Mouse (Mus musculus): ENCODE measurements around the gene Zfp184. TPM values are rescaled to one million over a fixed set of nuclear protein-coding genes. Genes with fewer than 3 reads are reported as not detected.

Gene Zfp184
- 0.59 and 3.6 TPM in 2 replicates for polyA plus RNA-seq (2012; rRNA removed; ENCODE audit: low replicate concordance)

GRCm38 (mm10) chr13:21944926-21945740, at the start of gene Zfp184:
Zfp184 (plus strand) TSS chr13:21945094.

GRCm38 (mm10) chr13:21980981-21981802, 36.3 kb downstream of the Zfp184 start, which contains the start of gene Pom121l2:
Pom121l2 (plus strand) TSS chr13:21981194.

DNA sequence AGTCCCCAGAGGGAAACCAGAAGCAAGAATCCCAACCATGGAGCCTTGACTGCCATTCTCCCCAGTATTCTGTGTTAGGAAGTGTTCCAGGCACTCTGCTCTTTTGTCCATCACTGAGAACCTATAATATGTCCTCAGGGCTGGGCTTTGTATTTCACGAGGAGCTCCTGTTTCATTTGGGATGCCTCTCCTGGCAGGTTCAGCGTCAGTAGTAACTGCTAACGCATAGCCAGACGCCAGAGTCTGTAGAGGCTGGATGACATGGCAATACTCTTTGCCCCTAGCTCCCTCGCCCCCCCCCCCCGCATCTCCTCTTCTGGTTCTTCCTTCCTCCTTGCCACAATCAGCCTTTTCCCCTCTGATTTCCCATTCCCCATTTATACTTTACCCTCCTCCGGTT, 64.7 kb downstream of the Zfp184 start, which contains the start of gene Prss16:
Prss16 (minus strand) TSS at position 101 of the 400 bp plus-strand sequence.

Other genes starting within 250 kb of the Zfp184 start
- not detected in 2 replicates for gene Olfr1359, start 247.0 kb upstream of the Zfp184 start, polyA plus RNA-seq (2012; rRNA removed; ENCODE audit: low replicate concordance)
- 2.6 and 3.2 TPM in 2 replicates for gene Hist1h2bl, start 229.0 kb upstream of the Zfp184 start, polyA plus RNA-seq (2012; rRNA removed; ENCODE audit: low replicate concordance)
- 1.7 and 10.5 TPM in 2 replicates for gene Hist1h2ai, start 228.7 kb upstream of the Zfp184 start, polyA plus RNA-seq (2012; rRNA removed; ENCODE audit: low replicate concordance)
- 2.7 and 33.5 TPM in 2 replicates for gene Hist1h3h, start 227.4 kb upstream of the Zfp184 start, polyA plus RNA-seq (2012; rRNA removed; ENCODE audit: low replicate concordance)
- gene Hist1h2bm, start 223.1 kb upstream of the Zfp184 start, polyA plus RNA-seq (2012; rRNA removed; ENCODE audit: low replicate concordance) = 0.42 and 2.3 TPM in 2 replicates
- gene Hist1h4j, start 210.0 kb upstream of the Zfp184 start, polyA plus RNA-seq (2012; rRNA removed; ENCODE audit: low replicate concordance) = 0.50 and 4.8 TPM in 2 replicates
- gene Hist1h4k, start 194.6 kb upstream of the Zfp184 start, polyA plus RNA-seq (2012; rRNA removed; ENCODE audit: low replicate concordance) = 2.1 and 39.6 TPM in 2 replicates
- 9.2 TPM in 1 of 2 replicates, not detected in the other for gene Hist1h2ak, start 191.3 kb upstream of the Zfp184 start, polyA plus RNA-seq (2012; rRNA removed; ENCODE audit: low replicate concordance)
- gene Hist1h2bn, start 191.0 kb upstream of the Zfp184 start, polyA plus RNA-seq (2012; rRNA removed; ENCODE audit: low replicate concordance) = 5.6 and 6.6 TPM in 2 replicates
- 0.23 and 1.3 TPM in 2 replicates for gene Hist1h1b, start 164.5 kb upstream of the Zfp184 start, polyA plus RNA-seq (2012; rRNA removed; ENCODE audit: low replicate concordance)
- gene Hist1h3i, start 161.7 kb upstream of the Zfp184 start, polyA plus RNA-seq (2012; rRNA removed; ENCODE audit: low replicate concordance) = 0.97 and 14.0 TPM in 2 replicates
- 1.2 and 8.9 TPM in 2 replicates for gene Hist1h2an, start 157.9 kb upstream of the Zfp184 start, polyA plus RNA-seq (2012; rRNA removed; ENCODE audit: low replicate concordance)
- 1.2 and 1.7 TPM in 2 replicates for gene Hist1h2bp, start 157.6 kb upstream of the Zfp184 start, polyA plus RNA-seq (2012; rRNA removed; ENCODE audit: low replicate concordance)
- gene Hist1h2bq, start 134.9 kb upstream of the Zfp184 start, polyA plus RNA-seq (2012; rRNA removed; ENCODE audit: low replicate concordance) = 7.2 and 42.8 TPM in 2 replicates
- not detected in 2 replicates for gene Hist1h2ao, start 134.6 kb upstream of the Zfp184 start, polyA plus RNA-seq (2012; rRNA removed; ENCODE audit: low replicate concordance)
- gene Hist1h4m, start 133.3 kb upstream of the Zfp184 start, polyA plus RNA-seq (2012; rRNA removed; ENCODE audit: low replicate concordance) = not detected in 2 replicates
- 8.8 and 27.8 TPM in 2 replicates for gene Hist1h4n, start 112.9 kb upstream of the Zfp184 start, polyA plus RNA-seq (2012; rRNA removed; ENCODE audit: low replicate concordance)
- 10.9 and 185 TPM in 2 replicates for gene Hist1h2ap, start 111.6 kb upstream of the Zfp184 start, polyA plus RNA-seq (2012; rRNA removed; ENCODE audit: low replicate concordance)
- 2.6 and 36.8 TPM in 2 replicates for gene Hist1h2br, start 111.4 kb upstream of the Zfp184 start, polyA plus RNA-seq (2012; rRNA removed; ENCODE audit: low replicate concordance)
- not detected in 2 replicates for gene Pom121l2, start 36.1 kb downstream of the Zfp184 start, polyA plus RNA-seq (2012; rRNA removed; ENCODE audit: low replicate concordance)
- 1.0 TPM in 1 of 2 replicates, not detected in the other for gene Prss16, start 64.6 kb downstream of the Zfp184 start, polyA plus RNA-seq (2012; rRNA removed; ENCODE audit: low replicate concordance)
- 0.80 and 14.4 TPM in 2 replicates for gene Hist1h2ah, start 90.5 kb downstream of the Zfp184 start, polyA plus RNA-seq (2012; rRNA removed; ENCODE audit: low replicate concordance)
- 2.3 and 12.2 TPM in 2 replicates for gene Hist1h2bk, start 90.8 kb downstream of the Zfp184 start, polyA plus RNA-seq (2012; rRNA removed; ENCODE audit: low replicate concordance)
- gene Hist1h4i, start 96.3 kb downstream of the Zfp184 start, polyA plus RNA-seq (2012; rRNA removed; ENCODE audit: low replicate concordance) = 11.9 and 12.9 TPM in 2 replicates
- 3.7 TPM in 1 of 2 replicates, not detected in the other for gene Hist1h2ag, start 97.8 kb downstream of the Zfp184 start, polyA plus RNA-seq (2012; rRNA removed; ENCODE audit: low replicate concordance)
- 4.6 and 8.5 TPM in 2 replicates for gene Hist1h2bj, start 98.1 kb downstream of the Zfp184 start, polyA plus RNA-seq (2012; rRNA removed; ENCODE audit: low replicate concordance)
- gene Vmn1r188, start 139.3 kb downstream of the Zfp184 start, polyA plus RNA-seq (2012; rRNA removed; ENCODE audit: low replicate concordance) = not detected in 2 replicates
- gene Vmn1r189, start 160.7 kb downstream of the Zfp184 start, polyA plus RNA-seq (2012; rRNA removed; ENCODE audit: low replicate concordance) = not detected in 2 replicates
- not detected in 2 replicates for gene Vmn1r191, start 238.9 kb downstream of the Zfp184 start, polyA plus RNA-seq (2012; rRNA removed; ENCODE audit: low replicate concordance)
- not detected in 2 replicates for gene Vmn1r192, start 246.0 kb downstream of the Zfp184 start, polyA plus RNA-seq (2012; rRNA removed; ENCODE audit: low replicate concordance)